Mouse (Mus musculus) urinary bladder, adult 18-20 months (tissue): ENCODE results near the gene Aip.

Experiments used
- DNase-seq, 2 experiments: peaks; one replicate each; pipeline ENCODE4 v3.0.0; 2022; ENCODE audit warnings: low spot score in 2 of 2, mixed read lengths in 2 of 2

The Aip gene

GRCm38 (mm10) chr19:4113186-4113805 lies 12.4 kb downstream of the Aip start:
- peak; percentile 52 to 74 for DNase-seq

GRCm38 (mm10) chr19:4112063-4112960 lies 13.3 kb downstream of the Aip start:
- no peak for DNase-seq

GRCm38 (mm10) chr19:4108535-4108934 lies 17.1 kb downstream of the Aip start:
- no peak for DNase-seq

- no peak for DNase-seq
Measured at GRCm38 (mm10) chr19:4106654-4107053, 19.0 kb downstream of the Aip start.

- no peak for DNase-seq
Measured at GRCm38 (mm10) chr19:4104675-4105194, 20.9 kb downstream of the Aip start.

GRCm38 (mm10) chr19:4103792-4104191 lies 21.9 kb downstream of the Aip start:
- no peak for DNase-seq

- no peak for DNase-seq
Measured at GRCm38 (mm10) chr19:4103294-4103693, 22.4 kb downstream of the Aip start.

- DNase-seq = no peak
Measured at GRCm38 (mm10) chr19:4102626-4103025, 23.0 kb downstream of the Aip start.

- no peak for DNase-seq
Measured at GRCm38 (mm10) chr19:4102049-4102448, 23.6 kb downstream of the Aip start.

GRCm38 (mm10) chr19:4101466-4101865 lies 24.2 kb downstream of the Aip start:
- no peak for DNase-seq

- DNase-seq = no peak
Measured at GRCm38 (mm10) chr19:4100718-4101261, 24.9 kb downstream of the Aip start.

GRCm38 (mm10) chr19:4099837-4100717 lies 25.6 kb downstream of the Aip start, which contains the start of gene Pitpnm1:
TSS of gene Pitpnm1 (plus strand) at chr19:4099998.
- peak; percentile 73 to 75 for DNase-seq

GRCm38 (mm10) chr19:4099056-4099455 lies 26.6 kb downstream of the Aip start:
- peak; percentile 83 to 87 for DNase-seq

GRCm38 (mm10) chr19:4098426-4098825 lies 27.2 kb downstream of the Aip start:
- no peak for DNase-seq

GRCm38 (mm10) chr19:4097441-4097825 lies 28.2 kb downstream of the Aip start:
- peak in 1 of 2 experiments; percentile 86 for DNase-seq

GRCm38 (mm10) chr19:4096642-4097440 lies 28.8 kb downstream of the Aip start, which contains the start of gene Cdk2ap2:
TSS of gene Cdk2ap2 (plus strand) at chr19:4097182.
- peak; percentile 100 for DNase-seq

GRCm38 (mm10) chr19:4095802-4096201 lies 29.9 kb downstream of the Aip start:
- DNase-seq = no peak

- no peak for DNase-seq
Measured at GRCm38 (mm10) chr19:4094774-4095303, 30.8 kb downstream of the Aip start.

- DNase-seq = no peak
Measured at GRCm38 (mm10) chr19:4094348-4094747, 31.3 kb downstream of the Aip start.

- DNase-seq = no peak
Measured at GRCm38 (mm10) chr19:4093772-4094171, 31.9 kb downstream of the Aip start.
